Mouse (Mus musculus) layer of hippocampus, adult 9-10 months (tissue): ENCODE data around the gene Banp.

Experiments used
- DNase-seq: peaks from one replicate; pipeline ENCODE4 v3.0.0; 2022; ENCODE audit warnings: low spot score

Gene Banp

GRCm38 (mm10) chr8:121926266-121926665, 23.3 kb upstream of the Banp start:
- DNase-seq: no peak

GRCm38 (mm10) chr8:121927316-121927715, 22.2 kb upstream of the Banp start:
- no peak for DNase-seq

GRCm38 (mm10) chr8:121930047-121930446, 19.5 kb upstream of the Banp start:
- DNase-seq: no peak

GRCm38 (mm10) chr8:121931571-121931970, 18.0 kb upstream of the Banp start:
- DNase-seq: no peak

GRCm38 (mm10) chr8:121932026-121932667, 17.4 kb upstream of the Banp start:
- no peak for DNase-seq

- DNase-seq: no peak
Measured at GRCm38 (mm10) chr8:121932668-121933520, 16.7 kb upstream of the Banp start.

- DNase-seq: no peak
Measured at GRCm38 (mm10) chr8:121934506-121934905, 15.0 kb upstream of the Banp start.

GRCm38 (mm10) chr8:121934923-121935322, 14.6 kb upstream of the Banp start:
- no peak for DNase-seq

- no peak for DNase-seq
Measured at GRCm38 (mm10) chr8:121935341-121936294, 13.9 kb upstream of the Banp start.

GRCm38 (mm10) chr8:121936391-121936790, 13.2 kb upstream of the Banp start:
- DNase-seq: no peak

- DNase-seq: no peak
Measured at GRCm38 (mm10) chr8:121938732-121939131, 10.8 kb upstream of the Banp start.

- DNase-seq: no peak
Measured at GRCm38 (mm10) chr8:121943057-121943540, 6.5 kb upstream of the Banp start.

GRCm38 (mm10) chr8:121943716-121944115, 5.8 kb upstream of the Banp start:
- DNase-seq: no peak

GRCm38 (mm10) chr8:121944831-121945230, 4.7 kb upstream of the Banp start, which contains the start of gene Car5a:
Gene Car5a (minus strand): TSS chr8:121944904.
- DNase-seq: no peak

GRCm38 (mm10) chr8:121946351-121946750, 3.2 kb upstream of the Banp start:
- DNase-seq: no peak

GRCm38 (mm10) chr8:121947047-121947752, 2.4 kb upstream of the Banp start:
- no peak for DNase-seq

GRCm38 (mm10) chr8:121947753-121948141, 1.8 kb upstream of the Banp start:
- DNase-seq: peak; percentile 56

GRCm38 (mm10) chr8:121948321-121949145, 1.0 kb upstream of the Banp start:
- DNase-seq: no peak

GRCm38 (mm10) chr8:121949941-121950748, 595 bp downstream of the Banp start:
- DNase-seq: peak; percentile 98
